Mouse (Mus musculus) forelimb bud, embryonic 11.5 days (tissue): ENCODE data around the gene AA986860.

Source experiments
- DNase-seq: peaks from one replicate; pipeline ENCODE4 v3.0.0-alpha.2; 2012; ENCODE audit warnings: low read depth, low spot score

Gene AA986860

GRCm38 (mm10) chr1:130775691-130776331 is 44.0 kb downstream of the AA986860 start:
- DNase-seq: no peak

GRCm38 (mm10) chr1:130776645-130777044 is 44.9 kb downstream of the AA986860 start:
- DNase-seq: no peak

GRCm38 (mm10) chr1:130779867-130780266 is 48.1 kb downstream of the AA986860 start:
- DNase-seq: no peak

- no peak for DNase-seq
Observed at GRCm38 (mm10) chr1:130784054-130784453, 52.3 kb downstream of the AA986860 start.

GRCm38 (mm10) chr1:130787001-130787400 is 55.2 kb downstream of the AA986860 start:
- DNase-seq: no peak

- DNase-seq: no peak
Observed at GRCm38 (mm10) chr1:130789512-130790451, 58.0 kb downstream of the AA986860 start.
